Mouse (Mus musculus) forebrain, embryonic 13.5 days (tissue): ENCODE measurements around the gene Ttll2. TPM values are rescaled to one million over a fixed set of nuclear protein-coding genes. Genes with fewer than 3 reads are reported as not detected.
A peak's percentile ranks its signal among the peaks of the same experiment; 100 is the strongest.
"Not testable (repeated sequence)": the region's sequence is repeated elsewhere in the genome, so short reads cannot be mapped to it uniquely, and the experiment has no call there.

ENCODE experiments used
- ATAC-seq: fragments of 200-750 bp; cut with Nextera tagmentation; 2 replicates; pipeline ENCODE4 v1.8.0; 2017
- H3K27ac ChIP-seq: fragments of 300-500 bp; sonication (generic); 2 replicates; pipeline ENCODE4 v1.5.1; 2015; ENCODE audit warnings: inconsistent platforms, mild to moderate bottlenecking, moderate library complexity
- H3K27me3 ChIP-seq: fragments of 300-500 bp; sonication (generic); 2 replicates; pipeline ENCODE4 v1.6.1; 2015; ENCODE audit warnings: mild to moderate bottlenecking, inconsistent platforms
- H3K36me3 ChIP-seq: fragments of 300-500 bp; sonication (generic); 2 replicates; pipeline ENCODE4 v1.6.1; 2015; ENCODE audit warnings: mild to moderate bottlenecking, inconsistent platforms; ENCODE audit not compliant: poor library complexity, severe bottlenecking
- H3K4me1 ChIP-seq: fragments of 300-500 bp; sonication (generic); 2 replicates; pipeline ENCODE4 v1.6.1; 2015; ENCODE audit warnings: inconsistent platforms
- H3K4me2 ChIP-seq: fragments of 300-500 bp; sonication (generic); 2 replicates; pipeline ENCODE4 v1.6.1; 2015; ENCODE audit warnings: inconsistent platforms, mild to moderate bottlenecking, moderate library complexity
- H3K4me3 ChIP-seq: fragments of 300-500 bp; sonication (generic); 2 replicates; pipeline ENCODE4 v1.5.1; 2015; ENCODE audit warnings: mild to moderate bottlenecking, inconsistent platforms
- H3K9ac ChIP-seq: fragments of 300-500 bp; sonication (generic); 2 replicates; pipeline ENCODE4 v1.6.1; 2015; ENCODE audit warnings: mild to moderate bottlenecking, inconsistent platforms
- H3K9me3 ChIP-seq: fragments of 300-500 bp; sonication (generic); replicated peaks from 2 replicates; pipeline ENCODE4 v1.6.1; 2016; ENCODE audit warnings: inconsistent platforms
- WGBS: fragments of 180-500 bp; shearing (Covaris S2); methylation state at CpG from one replicate; pipeline ENCODE4 v1.1.7; 2015; 5-methylcytosine and 5-hydroxymethylcytosine counted together
- polyA plus RNA-seq: library from polyadenylated mRNA; unstranded; fragments of >200 nt; fragmentation: Nextera tagmentation; extraction: Ambion mirVana; gene quantifications from 2 replicates; pipeline ENCODE4 v1.2.1, GENCODE M21; 2015

Ttll2 gene
- not detected in 2 replicates for polyA plus RNA-seq

- 75% methylated on average over 1 of the region's 1 CpGs for WGBS
- H3K9me3 ChIP-seq, H3K4me2 ChIP-seq, H3K9ac ChIP-seq, ATAC-seq, H3K4me1 ChIP-seq, H3K36me3 ChIP-seq, H3K4me3 ChIP-seq, H3K27me3 ChIP-seq, H3K27ac ChIP-seq: not testable (repeated sequence)
Observed at GRCm38 (mm10) chr17:7352596-7352995, at the start of gene Ttll2. Gene Ttll2, minus strand, starts transcription at chr17:7352696.

- not testable (repeated sequence) for H3K4me1 ChIP-seq, H3K9ac ChIP-seq, H3K27ac ChIP-seq, H3K27me3 ChIP-seq, ATAC-seq, H3K36me3 ChIP-seq, H3K4me3 ChIP-seq, H3K4me2 ChIP-seq, H3K9me3 ChIP-seq
- 77% methylated on average over 6 of the region's 6 CpGs for WGBS
Observed at GRCm38 (mm10) chr17:7399770-7400169, 47.3 kb upstream of the Ttll2 start.

- not testable (repeated sequence) for H3K4me3 ChIP-seq, H3K9ac ChIP-seq, ATAC-seq, H3K9me3 ChIP-seq, H3K4me1 ChIP-seq, H3K27ac ChIP-seq, H3K4me2 ChIP-seq, H3K36me3 ChIP-seq, H3K27me3 ChIP-seq
- 91% methylated on average over 6 of the region's 6 CpGs for WGBS
Observed at GRCm38 (mm10) chr17:7398198-7398847, 45.8 kb upstream of the Ttll2 start.

GRCm38 (mm10) chr17:7397079-7397478 lies 44.6 kb upstream of the Ttll2 start:
- not testable (repeated sequence) for H3K4me3 ChIP-seq, H3K4me2 ChIP-seq, H3K4me1 ChIP-seq, H3K27me3 ChIP-seq, H3K9ac ChIP-seq, H3K9me3 ChIP-seq, H3K36me3 ChIP-seq, ATAC-seq, H3K27ac ChIP-seq
- 95% methylated on average over 13 of the region's 13 CpGs for WGBS

GRCm38 (mm10) chr17:7396288-7396687 lies 43.8 kb upstream of the Ttll2 start:
- not testable (repeated sequence) for H3K4me3 ChIP-seq, H3K27me3 ChIP-seq, H3K9me3 ChIP-seq, H3K27ac ChIP-seq, H3K9ac ChIP-seq, ATAC-seq, H3K36me3 ChIP-seq, H3K4me2 ChIP-seq, H3K4me1 ChIP-seq
- WGBS: no CpG with 5 or more reads among the region's 2 CpGs

- ATAC-seq, H3K4me3 ChIP-seq, H3K36me3 ChIP-seq, H3K27me3 ChIP-seq, H3K9ac ChIP-seq, H3K4me1 ChIP-seq, H3K27ac ChIP-seq, H3K4me2 ChIP-seq, H3K9me3 ChIP-seq: not testable (repeated sequence)
- WGBS: 93% methylated on average over 8 of the region's 8 CpGs
Observed at GRCm38 (mm10) chr17:7395671-7396070, 43.2 kb upstream of the Ttll2 start.

GRCm38 (mm10) chr17:7395116-7395515 lies 42.6 kb upstream of the Ttll2 start:
- H3K9ac ChIP-seq, H3K27ac ChIP-seq, H3K9me3 ChIP-seq, ATAC-seq, H3K27me3 ChIP-seq, H3K4me1 ChIP-seq, H3K4me3 ChIP-seq, H3K36me3 ChIP-seq, H3K4me2 ChIP-seq: not testable (repeated sequence)
- 81% methylated on average over 7 of the region's 7 CpGs for WGBS

- not testable (repeated sequence) for H3K27me3 ChIP-seq, ATAC-seq, H3K9ac ChIP-seq, H3K36me3 ChIP-seq, H3K4me1 ChIP-seq, H3K9me3 ChIP-seq, H3K27ac ChIP-seq, H3K4me2 ChIP-seq, H3K4me3 ChIP-seq
- WGBS: 67% methylated on average over 7 of the region's 7 CpGs
Observed at GRCm38 (mm10) chr17:7389898-7390297, 37.4 kb upstream of the Ttll2 start.

GRCm38 (mm10) chr17:7388958-7389356 lies 36.5 kb upstream of the Ttll2 start:
- H3K9me3 ChIP-seq, H3K27ac ChIP-seq, H3K36me3 ChIP-seq, H3K4me3 ChIP-seq, H3K4me1 ChIP-seq, H3K27me3 ChIP-seq, ATAC-seq, H3K9ac ChIP-seq, H3K4me2 ChIP-seq: not testable (repeated sequence)
- WGBS: 68% methylated on average over 8 of the region's 8 CpGs

- WGBS: no CpG with 5 or more reads among the region's 2 CpGs
- not testable (repeated sequence) for H3K4me1 ChIP-seq, ATAC-seq
Observed at GRCm38 (mm10) chr17:7388341-7388957, 36.0 kb upstream of the Ttll2 start.

GRCm38 (mm10) chr17:7386016-7386415 lies 33.5 kb upstream of the Ttll2 start:
- H3K9me3 ChIP-seq, H3K36me3 ChIP-seq, H3K27ac ChIP-seq, H3K4me3 ChIP-seq, H3K27me3 ChIP-seq, H3K4me1 ChIP-seq, H3K4me2 ChIP-seq, H3K9ac ChIP-seq: not testable (repeated sequence)
- peak; percentile 39; the same call in 1 of the 2 replicates for ATAC-seq
- WGBS: 63% methylated on average over 8 of the region's 8 CpGs

More at GRCm38 (mm10) chr17:7388341-7388957, 36.0 kb upstream of the Ttll2 start:
- H3K4me2 ChIP-seq, H3K9me3 ChIP-seq, H3K27ac ChIP-seq, H3K36me3 ChIP-seq, H3K9ac ChIP-seq, H3K4me3 ChIP-seq, H3K27me3 ChIP-seq: not testable (repeated sequence)

GRCm38 (mm10) chr17:7385364-7385763 lies 32.9 kb upstream of the Ttll2 start, which contains the start of gene Unc93a2:
Gene Unc93a2, minus strand, starts transcription at chr17:7385464.
- H3K27me3 ChIP-seq, H3K27ac ChIP-seq, H3K9me3 ChIP-seq, H3K4me3 ChIP-seq, H3K9ac ChIP-seq, H3K36me3 ChIP-seq, H3K4me2 ChIP-seq, ATAC-seq, H3K4me1 ChIP-seq: not testable (repeated sequence)
- 76% methylated on average over 3 of the region's 3 CpGs for WGBS
